Mouse (Mus musculus) kidney, postnatal 0 days (tissue): Measurements from ENCODE around the gene Dennd4a. TPM values are rescaled to one million over a fixed set of nuclear protein-coding genes. Genes with fewer than 3 reads are reported as not detected.

ENCODE experiments used
- ATAC-seq: fragments of 200-750 bp; cut with Nextera tagmentation; replicated peaks from 2 replicates; pipeline ENCODE4 v1.8.0; 2017; ENCODE audit warnings: low read depth, moderate number of reproducible peaks, moderate TSS enrichment, moderate library complexity; ENCODE audit not compliant: low FRiP score
- DNase-seq: peaks from one replicate; pipeline ENCODE4 v3.0.0-alpha.2; 2016; ENCODE audit warnings: low spot score
- H3K27ac ChIP-seq: fragments of 300-500 bp; sonication (generic); 2 replicates; pipeline ENCODE4 v1.5.1; 2014; ENCODE audit warnings: mild to moderate bottlenecking
- H3K27me3 ChIP-seq: fragments of 300-500 bp; sonication (generic); 2 replicates; pipeline ENCODE4 v1.6.1; 2014; ENCODE audit warnings: low read length, mixed read lengths; ENCODE audit not compliant: insufficient read depth
- H3K36me3 ChIP-seq: fragments of 300-500 bp; sonication (generic); 2 replicates; pipeline ENCODE4 v1.6.1; 2014; ENCODE audit warnings: low read length, mixed read lengths; ENCODE audit not compliant: insufficient read depth
- H3K4me1 ChIP-seq: fragments of 300-500 bp; sonication (generic); replicated peaks from 2 replicates; pipeline ENCODE4 v1.6.1; 2014; ENCODE audit warnings: antibody characterized with exemption, low read length, mixed read lengths; ENCODE audit not compliant: insufficient read depth
- H3K4me2 ChIP-seq: fragments of 300-500 bp; sonication (generic); 2 replicates; pipeline ENCODE4 v1.6.1; 2014; ENCODE audit warnings: mild to moderate bottlenecking, low read length, moderate library complexity, mixed read lengths
- H3K4me3 ChIP-seq: fragments of 300-500 bp; sonication (generic); replicated peaks from 2 replicates; pipeline ENCODE4 v1.5.1; 2014; ENCODE audit warnings: low read depth, low read length
- H3K9ac ChIP-seq: fragments of 300-500 bp; sonication (generic); 2 replicates; pipeline ENCODE4 v1.6.1; 2014; ENCODE audit warnings: low read depth, low read length
- H3K9me3 ChIP-seq: fragments of 300-500 bp; sonication (generic); replicated peaks from 2 replicates; pipeline ENCODE4 v1.6.1; 2016; ENCODE audit warnings: low read length, inconsistent platforms, mixed read lengths
- CTCF ChIP-seq: IDR thresholded peaks from 2 replicates; pipeline ENCODE4 v1.5.1; 2016; ENCODE audit warnings: antibody characterized with exemption, low read depth, mild to moderate bottlenecking, moderate library complexity
- WGBS: fragments of 180-500 bp; shearing (Covaris S2); extraction: QIAGEN DNeasy Blood & Tissue Kit; methylation state at CpG from one replicate; pipeline ENCODE4 v1.1.7; 2014; 5-methylcytosine and 5-hydroxymethylcytosine counted together
- polyA plus RNA-seq: library from polyadenylated mRNA; unstranded; fragments of >200 nt; fragmentation: Nextera tagmentation; extraction: Ambion mirVana; gene quantifications from 2 replicates; pipeline ENCODE4 v1.2.1, GENCODE M21; 2015

The Dennd4a gene
- polyA plus RNA-seq, 1 experiment from 2014 or later, result 2.7 TPM

- no peak for TF ChIP-seq CTCF
- no peak overlapping the region for H3K4me2 ChIP-seq
- H3K27ac ChIP-seq, result no peak overlapping the region
- no peaks in the 10 kb centered on the region for H3K36me3 ChIP-seq
- DNase-seq (no peak), ATAC-seq (no peak)
- WGBS, result 89% methylated on average over 3 of the region's 3 CpGs
- no peaks in the 10 kb centered on the region for H3K9me3 ChIP-seq
- H3K27me3 ChIP-seq, result no peaks in the 10 kb centered on the region
- no peaks in the 10 kb centered on the region for H3K4me1 ChIP-seq
- no peak overlapping the region for H3K9ac ChIP-seq
- H3K4me3 ChIP-seq, result no peak overlapping the region
Observed at GRCm38 (mm10) chr9:64834418-64834817, 23.3 kb downstream of the Dennd4a start.

GRCm38 (mm10) chr9:64845355-64845754, 34.2 kb downstream of the Dennd4a start:
- no peak overlapping the region for H3K9ac ChIP-seq
- no peak overlapping the region for H3K27ac ChIP-seq
- no peaks in the 10 kb centered on the region for H3K4me1 ChIP-seq
- ATAC-seq (no peak), DNase-seq (no peak)
- H3K27me3 ChIP-seq, result no peaks in the 10 kb centered on the region
- 90% methylated on average over 4 of the region's 4 CpGs for WGBS
- H3K4me3 ChIP-seq, result no peak overlapping the region
- no peak for TF ChIP-seq CTCF
- H3K9me3 ChIP-seq, result no peaks in the 10 kb centered on the region
- no peaks in the 10 kb centered on the region for H3K36me3 ChIP-seq
- H3K4me2 ChIP-seq, result no peak overlapping the region

DNA sequence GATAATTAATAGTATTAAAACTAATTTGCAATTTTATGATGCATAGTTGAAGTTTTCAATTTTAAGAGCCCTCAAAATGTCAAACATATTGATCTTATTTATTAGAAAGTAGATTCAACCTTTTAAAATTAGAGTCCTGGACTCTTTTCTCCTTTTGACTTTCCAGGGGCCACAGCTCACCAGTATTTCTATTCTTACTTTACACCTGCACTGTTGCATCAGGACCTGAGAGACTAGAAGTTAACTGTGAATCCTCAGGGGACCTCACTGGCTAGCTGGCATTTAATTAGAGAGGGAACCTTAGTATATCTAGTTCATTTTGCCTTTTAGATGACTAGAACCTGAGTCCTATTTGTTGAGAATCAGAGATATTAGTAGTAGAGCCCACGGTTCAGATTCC, 38.4 kb downstream of the Dennd4a start:
- Histone ChIP-seq H3K9ac (no peak overlapping the region), H3K4me1 (no peaks in the 10 kb centered on the region), H3K9me3 (no peaks in the 10 kb centered on the region), H3K4me2 (no peak overlapping the region), H3K27me3 (no peaks in the 10 kb centered on the region), H3K27ac (no peak overlapping the region), H3K36me3 (no peaks in the 10 kb centered on the region), H3K4me3 (no peak overlapping the region)
- no peak for ATAC-seq
- no peak for DNase-seq
- TF ChIP-seq CTCF, result no peak
- WGBS, result 67% methylated on average over 1 of the region's 1 CpGs

DNA sequence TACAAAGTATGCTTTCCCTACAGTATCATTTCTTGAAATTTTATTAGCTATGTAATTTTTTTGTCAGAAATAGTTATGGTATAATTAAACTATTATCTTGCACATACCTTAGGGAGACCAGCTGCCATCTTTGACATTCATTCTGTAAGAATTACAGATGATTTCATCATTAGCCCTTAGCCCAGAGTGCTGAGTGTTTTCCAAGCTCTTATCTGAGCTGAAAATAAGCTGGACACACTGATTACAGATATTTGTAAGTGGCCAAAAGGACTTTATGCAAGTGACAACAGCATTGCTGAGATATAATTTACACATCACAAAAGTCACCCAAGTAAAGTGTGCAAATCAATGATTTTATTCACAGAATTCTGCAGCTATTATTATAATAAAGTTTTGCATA, 48.9 kb downstream of the Dennd4a start:
- Histone ChIP-seq H3K36me3 (no peaks in the 10 kb centered on the region), H3K9ac (no peak overlapping the region)

DNA sequence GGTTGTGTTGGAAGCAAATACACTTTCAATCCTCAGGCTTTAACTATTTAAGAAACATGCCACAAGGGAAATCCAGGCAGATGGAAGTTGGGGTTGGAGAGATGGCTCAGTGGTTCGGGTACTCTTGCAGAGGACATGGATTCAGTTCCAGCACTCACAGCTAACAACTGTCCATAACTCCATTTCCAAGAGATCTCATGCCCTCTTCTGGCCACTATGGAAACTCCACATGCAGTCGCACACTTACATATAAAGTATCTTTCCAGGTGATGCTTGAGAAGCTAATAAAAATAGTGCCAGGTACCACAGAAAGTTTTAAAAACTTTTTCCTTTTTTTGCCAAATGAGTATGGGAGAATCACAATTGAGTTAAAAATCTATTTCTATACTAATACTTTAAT, 51.5 kb downstream of the Dennd4a start:
- WGBS, result 84% methylated on average over 2 of the region's 2 CpGs
- no peak for ATAC-seq
- peak; percentile 48; the same call in 1 of the 2 replicates for TF ChIP-seq CTCF
- Histone ChIP-seq H3K9me3 (no peaks in the 10 kb centered on the region), H3K36me3 (no peaks in the 10 kb centered on the region), H3K4me1 (no peaks in the 10 kb centered on the region), H3K27ac (no peak overlapping the region), H3K4me3 (no peak overlapping the region), H3K4me2 (no peak overlapping the region), H3K27me3 (no peaks in the 10 kb centered on the region), H3K9ac (no peak overlapping the region)
- DNase-seq, result peak; percentile 12

More for the DNA sequence above, 48.9 kb downstream of the Dennd4a start:
- no peak for TF ChIP-seq CTCF
- H3K4me2 ChIP-seq, result no peak overlapping the region
- no peak overlapping the region for H3K4me3 ChIP-seq
- no peaks in the 10 kb centered on the region for H3K4me1 ChIP-seq
- ATAC-seq (no peak), DNase-seq (no peak)
- H3K27me3 ChIP-seq, result no peaks in the 10 kb centered on the region
- H3K27ac ChIP-seq, result no peak overlapping the region
- H3K9me3 ChIP-seq, result no peaks in the 10 kb centered on the region

- ATAC-seq (no peak), DNase-seq (no peak)
- H3K27me3 ChIP-seq, result no peaks in the 10 kb centered on the region
- no peak overlapping the region for H3K4me3 ChIP-seq
- no peaks in the 10 kb centered on the region for H3K36me3 ChIP-seq
- H3K4me2 ChIP-seq, result no peak overlapping the region
- no peaks in the 10 kb centered on the region for H3K4me1 ChIP-seq
- no peak overlapping the region for H3K9ac ChIP-seq
- 90% methylated on average over 5 of the region's 5 CpGs for WGBS
- TF ChIP-seq CTCF, result no peak
- H3K27ac ChIP-seq, result no peak overlapping the region
- H3K9me3 ChIP-seq, result no peaks in the 10 kb centered on the region
Observed at GRCm38 (mm10) chr9:64886008-64886407, 74.9 kb downstream of the Dennd4a start.

GRCm38 (mm10) chr9:64896605-64897004, 85.5 kb downstream of the Dennd4a start:
- no peaks in the 10 kb centered on the region for H3K4me1 ChIP-seq
- TF ChIP-seq CTCF, result no peak

More at GRCm38 (mm10) chr9:64896605-64897004, 85.5 kb downstream of the Dennd4a start:
- H3K9ac ChIP-seq, result no peak overlapping the region
- H3K4me2 ChIP-seq, result no peak overlapping the region
- H3K9me3 ChIP-seq, result no peaks in the 10 kb centered on the region
- no peak for ATAC-seq
- 90% methylated on average over 10 of the region's 10 CpGs for WGBS
- no peaks in the 10 kb centered on the region for H3K27me3 ChIP-seq
- peaks cover 8% of the 10 kb centered on the region; the same call in 1 of the 2 replicates for H3K36me3 ChIP-seq
- H3K4me3 ChIP-seq, result no peak overlapping the region
- no peak overlapping the region for H3K27ac ChIP-seq
- no peak for DNase-seq
